Mouse (Mus musculus): ENCODE results near the gene Egfl8. TPM values are rescaled to one million over a fixed set of nuclear protein-coding genes. Genes with fewer than 3 reads are reported as not detected.

Egfl8 gene
- polyA plus RNA-seq (2015; fragmentation: Nextera tagmentation; extraction: Ambion mirVana): 4.4 and 4.9 TPM in 2 replicates

DNA sequence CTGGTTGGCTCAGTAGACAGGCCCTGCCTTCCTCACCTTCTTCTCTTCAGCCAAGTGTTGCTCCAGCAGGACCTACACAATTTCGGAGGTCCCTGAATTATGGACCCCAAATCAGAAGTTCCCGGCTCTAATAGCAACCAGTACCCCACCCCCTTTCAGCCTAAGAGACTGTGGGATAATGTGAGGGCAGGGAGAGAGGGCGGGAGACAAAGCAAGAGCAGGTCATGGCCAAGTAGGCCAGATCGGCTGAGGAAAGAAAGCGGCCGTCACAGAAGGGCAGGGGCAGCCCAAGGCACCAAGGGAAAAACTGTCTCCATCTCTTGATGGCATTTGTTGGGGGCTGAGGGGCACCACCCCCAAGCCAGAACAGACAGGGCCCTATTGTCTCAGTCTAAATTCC is at the start of gene Egfl8:
Egfl8 (minus strand) TSS at position 101 of the 400 bp plus-strand sequence.
- Histone ChIP-seq H3K4me2 (replicated peaks; ENCODE audit: low read depth) (no peak within 1 kb of the TSS), H3K27ac (replicated peaks) (no peak within 1 kb of the TSS), H3K9me3 (ENCODE audit: control insufficient read depth, low read length) (no peaks in the 10 kb centered on the region), H3K9ac (ENCODE audit: low read length) (no peak within 1 kb of the TSS), H3K4me3 (ENCODE audit: low read depth, low read length) (no peak within 1 kb of the TSS), H3K4me1 (replicated peaks; ENCODE audit: control insufficient read depth, insufficient read depth) (no peaks in the 10 kb centered on the region), H3K36me3 (ENCODE audit: control insufficient read depth, insufficient read depth, low read length) (peaks cover 31% of the 10 kb centered on the region), H3K27me3 (ENCODE audit: control insufficient read depth, insufficient read depth, low read length) (no peaks in the 10 kb centered on the region)
- DNase-seq (ENCODE audit: low spot score): no peak
- ATAC-seq (ENCODE audit: low FRiP score, low TSS enrichment): no peak
- no peak for TF ChIP-seq CTCF (IDR thresholded peaks at IDR 0.05; ENCODE audit: low read depth)
- 82% methylated on average over 6 of the region's 6 CpGs for WGBS

DNA sequence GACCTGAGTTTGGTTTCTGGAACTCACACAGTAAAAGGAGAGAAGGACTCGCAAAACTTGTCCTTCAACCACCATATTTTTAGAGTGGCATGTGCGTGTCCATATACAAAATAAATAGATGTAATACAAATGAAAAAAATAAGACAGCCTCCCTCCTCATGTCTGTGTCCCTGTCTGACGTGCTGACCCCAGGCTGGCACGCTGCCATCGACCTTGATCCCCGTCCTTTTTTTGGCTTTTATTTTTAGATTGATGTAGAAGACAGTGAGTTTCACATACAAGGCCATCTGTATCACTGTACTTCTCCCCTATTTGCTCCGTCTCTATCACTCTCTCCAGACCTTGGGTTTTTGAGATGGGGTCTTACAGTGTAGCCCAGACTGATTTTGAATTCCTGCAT is 48.7 kb upstream of the Egfl8 start:
- no peak overlapping the region for H3K27ac ChIP-seq (replicated peaks)
- H3K4me2 ChIP-seq (replicated peaks; ENCODE audit: low read depth): no peak overlapping the region
- H3K36me3 ChIP-seq (ENCODE audit: control insufficient read depth, insufficient read depth, low read length): no peaks in the 10 kb centered on the region
- no peak for ATAC-seq (ENCODE audit: low FRiP score, low TSS enrichment)
- H3K4me1 ChIP-seq (replicated peaks; ENCODE audit: control insufficient read depth, insufficient read depth): no peaks in the 10 kb centered on the region
- H3K27me3 ChIP-seq (ENCODE audit: control insufficient read depth, insufficient read depth, low read length): no peaks in the 10 kb centered on the region
- H3K9ac ChIP-seq (ENCODE audit: low read length): no peak overlapping the region
- no peak for DNase-seq (ENCODE audit: low spot score)
- H3K4me3 ChIP-seq (ENCODE audit: low read depth, low read length): no peak overlapping the region
- TF ChIP-seq EP300 (optimal IDR thresholded peaks at IDR 0.05) (no peak), CTCF (IDR thresholded peaks at IDR 0.05; ENCODE audit: low read depth) (no peak)
- 61% methylated on average over 7 of the region's 7 CpGs for WGBS
- H3K9me3 ChIP-seq (ENCODE audit: control insufficient read depth, low read length): no peaks in the 10 kb centered on the region

DNA sequence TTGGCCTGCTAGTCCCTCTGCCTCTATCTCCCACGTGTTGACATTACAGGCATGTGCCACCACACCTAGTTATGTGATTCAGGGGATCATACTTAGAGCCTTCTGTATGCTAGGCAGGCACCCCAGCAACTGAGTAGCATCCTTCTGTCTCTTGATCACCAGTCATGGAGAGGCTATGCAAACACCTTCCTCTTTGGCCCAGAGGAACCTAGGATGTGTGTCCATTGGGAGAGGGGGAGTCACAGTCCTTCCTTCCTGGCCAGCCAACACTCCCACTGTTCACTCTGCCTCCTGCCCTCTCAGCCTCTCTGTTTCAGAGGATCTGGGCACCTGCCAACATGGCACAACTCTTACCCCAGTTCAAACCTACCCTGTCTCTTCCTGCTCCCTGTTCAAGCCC is 47.8 kb upstream of the Egfl8 start:
- Histone ChIP-seq H3K4me3 (ENCODE audit: low read depth, low read length) (no peak overlapping the region), H3K27me3 (ENCODE audit: control insufficient read depth, insufficient read depth, low read length) (peaks cover 2% of the 10 kb centered on the region; the same call in 1 of the 2 replicates), H3K27ac (replicated peaks) (no peak overlapping the region), H3K36me3 (ENCODE audit: control insufficient read depth, insufficient read depth, low read length) (no peaks in the 10 kb centered on the region), H3K9ac (ENCODE audit: low read length) (no peak overlapping the region), H3K9me3 (ENCODE audit: control insufficient read depth, low read length) (no peaks in the 10 kb centered on the region), H3K4me2 (replicated peaks; ENCODE audit: low read depth) (no peak overlapping the region), H3K4me1 (replicated peaks; ENCODE audit: control insufficient read depth, insufficient read depth) (no peaks in the 10 kb centered on the region)
- TF ChIP-seq EP300 (optimal IDR thresholded peaks at IDR 0.05): no peak
- TF ChIP-seq CTCF (IDR thresholded peaks at IDR 0.05; ENCODE audit: low read depth): no peak
- ATAC-seq (ENCODE audit: low FRiP score, low TSS enrichment) (no peak), DNase-seq (ENCODE audit: low spot score) (no peak)
- WGBS: 22% methylated on average over 1 of the region's 1 CpGs

DNA sequence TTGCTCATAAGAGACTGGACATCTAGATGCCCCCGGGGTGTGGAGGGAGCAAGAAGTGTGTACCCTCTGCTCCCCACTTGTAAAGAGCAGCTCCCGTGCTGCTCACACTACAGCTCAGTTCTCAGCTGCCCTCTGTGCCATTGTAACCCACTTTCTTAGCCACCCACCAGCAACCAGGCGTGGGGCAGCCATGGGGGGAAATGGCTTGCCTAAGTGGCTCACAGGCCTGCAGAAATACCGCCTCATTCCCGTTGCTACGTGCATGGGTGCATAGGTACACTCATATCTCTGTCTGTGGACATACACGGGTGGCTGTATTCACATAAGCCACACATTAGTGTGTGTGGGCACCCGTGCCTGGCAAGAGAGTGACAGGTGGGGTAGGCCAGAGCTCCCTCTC is 47.2 kb upstream of the Egfl8 start:
- no peaks in the 10 kb centered on the region for H3K36me3 ChIP-seq (ENCODE audit: control insufficient read depth, insufficient read depth, low read length)
- no peak for ATAC-seq (ENCODE audit: low FRiP score, low TSS enrichment)
- no peak overlapping the region for H3K9ac ChIP-seq (ENCODE audit: low read length)
- WGBS: 81% methylated on average over 8 of the region's 8 CpGs
- peaks cover 2% of the 10 kb centered on the region; the same call in 1 of the 2 replicates for H3K27me3 ChIP-seq (ENCODE audit: control insufficient read depth, insufficient read depth, low read length)
- H3K4me1 ChIP-seq (replicated peaks; ENCODE audit: control insufficient read depth, insufficient read depth): no peaks in the 10 kb centered on the region
- no peak for DNase-seq (ENCODE audit: low spot score)
- H3K4me3 ChIP-seq (ENCODE audit: low read depth, low read length): no peak overlapping the region
- H3K4me2 ChIP-seq (replicated peaks; ENCODE audit: low read depth): no peak overlapping the region
- H3K27ac ChIP-seq (replicated peaks): no peak overlapping the region
- TF ChIP-seq CTCF (IDR thresholded peaks at IDR 0.05; ENCODE audit: low read depth) (no peak), EP300 (optimal IDR thresholded peaks at IDR 0.05) (no peak)
- no peaks in the 10 kb centered on the region for H3K9me3 ChIP-seq (ENCODE audit: control insufficient read depth, low read length)

DNA sequence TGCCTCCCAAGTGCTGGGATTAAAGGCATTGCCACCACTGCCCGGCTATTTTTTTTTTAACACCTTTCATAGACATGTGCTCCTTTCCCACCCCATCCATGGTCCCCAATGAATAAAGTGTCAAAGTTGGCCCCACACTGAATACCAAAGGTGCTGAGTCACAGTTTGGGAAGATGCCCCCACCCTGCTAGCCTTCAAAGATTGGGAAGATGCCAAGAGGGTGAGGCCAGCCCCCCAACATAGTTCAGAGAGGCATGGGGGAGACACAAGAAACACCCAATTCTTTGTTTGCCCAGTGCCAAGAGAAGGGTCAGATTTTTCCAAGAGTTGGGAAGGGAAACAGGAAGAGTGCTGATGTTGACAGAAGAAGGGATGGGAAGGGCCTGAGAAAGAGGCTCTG is 46.7 kb upstream of the Egfl8 start:
- WGBS: 72% methylated on average over 1 of the region's 1 CpGs

DNA sequence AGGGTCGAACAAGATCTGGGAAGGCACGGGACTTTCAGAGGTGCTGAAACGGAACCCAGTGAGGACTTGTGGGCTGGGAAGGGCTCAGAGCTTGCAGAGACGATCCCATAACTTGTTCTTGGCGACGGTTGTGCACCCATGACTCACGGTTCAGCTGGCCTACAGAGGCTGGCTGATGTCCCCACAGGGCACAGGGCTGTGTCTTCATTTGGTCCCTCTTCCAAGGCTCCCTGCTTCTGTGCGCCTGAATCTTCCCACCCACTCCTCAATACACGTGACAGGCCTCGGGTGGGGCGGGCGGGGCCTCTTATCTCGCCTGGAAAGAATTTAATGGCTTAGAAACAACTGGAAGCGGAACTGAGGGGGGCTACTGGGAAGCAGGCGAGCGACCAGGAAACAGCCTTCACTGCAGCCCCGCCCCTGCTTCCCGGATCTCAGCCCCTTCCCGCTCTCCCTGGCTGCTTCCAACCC is 45.4 kb upstream of the Egfl8 start:
- peak overlapping the region; percentile 31; the same call in 1 of the 2 replicates for H3K4me3 ChIP-seq (ENCODE audit: low read depth, low read length)
- no peaks in the 10 kb centered on the region for H3K36me3 ChIP-seq (ENCODE audit: control insufficient read depth, insufficient read depth, low read length)

More for the DNA sequence above, 46.7 kb upstream of the Egfl8 start:
- Histone ChIP-seq H3K27me3 (ENCODE audit: control insufficient read depth, insufficient read depth, low read length) (peaks cover 2% of the 10 kb centered on the region; the same call in 1 of the 2 replicates), H3K27ac (replicated peaks) (no peak overlapping the region), H3K9me3 (ENCODE audit: control insufficient read depth, low read length) (no peaks in the 10 kb centered on the region), H3K4me3 (ENCODE audit: low read depth, low read length) (no peak overlapping the region), H3K9ac (ENCODE audit: low read length) (no peak overlapping the region), H3K4me1 (replicated peaks; ENCODE audit: control insufficient read depth, insufficient read depth) (no peaks in the 10 kb centered on the region), H3K36me3 (ENCODE audit: control insufficient read depth, insufficient read depth, low read length) (no peaks in the 10 kb centered on the region), H3K4me2 (replicated peaks; ENCODE audit: low read depth) (no peak overlapping the region)
- TF ChIP-seq CTCF (IDR thresholded peaks at IDR 0.05; ENCODE audit: low read depth): no peak
- DNase-seq (ENCODE audit: low spot score) (no peak), ATAC-seq (ENCODE audit: low FRiP score, low TSS enrichment) (no peak)

More for the DNA sequence above, 45.4 kb upstream of the Egfl8 start:
- DNase-seq (ENCODE audit: low spot score) (no peak), ATAC-seq (ENCODE audit: low FRiP score, low TSS enrichment) (peak; percentile 53; the same call in 1 of the 2 replicates)
- Histone ChIP-seq H3K27ac (replicated peaks) (peak overlapping the region; percentile 78), H3K9me3 (ENCODE audit: control insufficient read depth, low read length) (no peaks in the 10 kb centered on the region), H3K27me3 (ENCODE audit: control insufficient read depth, insufficient read depth, low read length) (peaks cover 2% of the 10 kb centered on the region; the same call in 1 of the 2 replicates), H3K9ac (ENCODE audit: low read length) (peak overlapping the region; percentile 47), H3K4me2 (replicated peaks; ENCODE audit: low read depth) (peak overlapping the region; percentile 46), H3K4me1 (replicated peaks; ENCODE audit: control insufficient read depth, insufficient read depth) (no peaks in the 10 kb centered on the region; the same call in 1 of the 2 replicates)
- TF ChIP-seq CTCF (IDR thresholded peaks at IDR 0.05; ENCODE audit: low read depth) (no peak), EP300 (optimal IDR thresholded peaks at IDR 0.05) (no peak)
- 2% methylated on average over 19 of the region's 19 CpGs for WGBS

All from stomach, postnatal 0 days (tissue).